Mouse (Mus musculus) CH12.LX (cell line): ENCODE results near the gene Ucma.

ENCODE experiments used
- CTCF ChIP-seq, 2 experiments: IDR thresholded peaks in 1 of 2; conservative IDR thresholded peaks in 1 of 2; 2 replicates each; pipeline ENCODE4 v1.5.1; 2011 to 2012; ENCODE audit warnings: low read depth in 2 of 2, low read length in 2 of 2, improper control_type of control experiment in 1 of 2, inconsistent platforms in 1 of 2, mild to moderate bottlenecking in 1 of 2, moderate library complexity in 1 of 2
- MXI1 ChIP-seq: IDR thresholded peaks from 2 replicates; pipeline ENCODE4 v1.6.1; 2011; ENCODE audit warnings: mild to moderate bottlenecking, low read depth, low read length, improper control_type of control experiment
- NRF1 ChIP-seq: IDR thresholded peaks from 2 replicates; pipeline ENCODE4 v1.6.1; 2014; ENCODE audit warnings: low read depth, mild to moderate bottlenecking, inconsistent platforms, low read length, improper control_type of control experiment, moderate library complexity
- POLR2A ChIP-seq: IDR thresholded peaks from 2 replicates; pipeline ENCODE4 v1.6.1; 2011; ENCODE audit warnings: low read depth, mild to moderate bottlenecking, improper control_type of control experiment, low read length
- SMC3 ChIP-seq: IDR thresholded peaks from 2 replicates; pipeline ENCODE4 v1.6.1; 2011; ENCODE audit warnings: low read depth, low read length, improper control_type of control experiment
- ZKSCAN1 ChIP-seq: IDR thresholded peaks from 2 replicates; pipeline ENCODE4 v1.6.1; 2012; ENCODE audit warnings: low read depth, inconsistent platforms, low read length, improper control_type of control experiment, borderline replicate concordance

DNA sequence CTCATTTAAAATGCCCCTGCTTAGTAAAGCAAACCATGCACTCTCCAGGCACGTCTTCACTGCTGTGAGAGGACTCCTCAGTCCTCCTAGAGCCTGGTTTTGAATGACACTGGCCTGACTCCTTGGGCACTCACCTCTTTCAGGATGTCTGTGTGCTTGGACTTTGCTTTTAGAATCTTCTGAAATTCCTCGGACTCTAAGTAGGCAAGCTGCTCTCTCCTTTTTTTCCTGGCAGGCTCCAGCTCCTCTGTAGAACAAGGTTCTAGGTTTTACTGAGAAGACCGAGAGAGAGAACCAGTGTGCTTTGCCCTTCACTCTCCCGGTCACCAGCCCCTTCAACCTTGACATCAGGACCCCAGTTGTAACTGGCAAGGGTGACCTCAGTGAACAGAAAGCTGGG lies 18.5 kb downstream of the Ucma start:
- TF ChIP-seq POLR2A (no peak), CTCF (conservative IDR thresholded peaks at IDR 0.05 in 1 of 2, IDR thresholded peaks at IDR 0.05 in 1 of 2; ENCODE audit: low read depth in 2 of 2, low read length in 2 of 2) (no peak), MXI1 (no peak), NRF1 (no peak), ZKSCAN1 (no peak), SMC3 (no peak)
